Mouse (Mus musculus) intestine, postnatal 0 days (tissue): Measurements from ENCODE around the gene Pcp4. TPM values are rescaled to one million over a fixed set of nuclear protein-coding genes. Genes with fewer than 3 reads are reported as not detected.

Experiments used
- ATAC-seq: fragments of 200-750 bp; cut with Nextera tagmentation; 2 replicates; pipeline ENCODE4 v1.8.0; 2017; ENCODE audit warnings: mild to moderate bottlenecking, moderate TSS enrichment, moderate library complexity
- H3K27ac ChIP-seq: fragments of 300-500 bp; sonication (generic); 2 replicates; pipeline ENCODE4 v1.5.1; 2014; ENCODE audit warnings: mild to moderate bottlenecking, low read depth, low read length, moderate library complexity
- H3K27me3 ChIP-seq: fragments of 300-500 bp; sonication (generic); replicated peaks from 2 replicates; pipeline ENCODE4 v1.6.1; 2014; ENCODE audit warnings: low read length, mixed read lengths; ENCODE audit not compliant: control insufficient read depth, insufficient read depth
- H3K36me3 ChIP-seq: fragments of 300-500 bp; sonication (generic); 2 replicates; pipeline ENCODE4 v1.6.1; 2014; ENCODE audit warnings: mild to moderate bottlenecking, moderate library complexity; ENCODE audit not compliant: control insufficient read depth, insufficient read depth
- H3K4me1 ChIP-seq: fragments of 300-500 bp; sonication (generic); replicated peaks from 2 replicates; pipeline ENCODE4 v1.6.1; 2014; ENCODE audit warnings: antibody characterized with exemption, low read length, mixed read lengths; ENCODE audit not compliant: control insufficient read depth, insufficient read depth
- H3K4me2 ChIP-seq: fragments of 300-500 bp; sonication (generic); replicated peaks from 2 replicates; pipeline ENCODE4 v1.6.1; 2014; ENCODE audit warnings: low read depth, mild to moderate bottlenecking, moderate library complexity
- H3K4me3 ChIP-seq: fragments of 300-500 bp; sonication (generic); 2 replicates; pipeline ENCODE4 v1.5.1; 2014; ENCODE audit warnings: low read depth, low read length
- H3K9ac ChIP-seq: fragments of 300-500 bp; sonication (generic); 2 replicates; pipeline ENCODE4 v1.6.1; 2014; ENCODE audit warnings: mild to moderate bottlenecking, low read depth, low read length
- H3K9me3 ChIP-seq: fragments of 300-500 bp; sonication (generic); 2 replicates; pipeline ENCODE4 v1.6.1; 2016; ENCODE audit warnings: mixed run types; ENCODE audit not compliant: control insufficient read depth
- CTCF ChIP-seq: sonication (generic); IDR thresholded peaks from 2 replicates; pipeline ENCODE4 v1.5.1; 2016; ENCODE audit warnings: low read depth, mild to moderate bottlenecking, control low read depth, antibody characterized with exemption, moderate library complexity
- WGBS: fragments of 180-500 bp; shearing (Covaris S2); extraction: QIAGEN DNeasy Blood & Tissue Kit; methylation state at CpG from one replicate; pipeline ENCODE4 v1.1.7; 2014; 5-methylcytosine and 5-hydroxymethylcytosine counted together
- polyA plus RNA-seq: library from polyadenylated mRNA; unstranded; fragments of >200 nt; fragmentation: Nextera tagmentation; extraction: Ambion mirVana; gene quantifications from 2 replicates; pipeline ENCODE4 v1.2.1, GENCODE M21; 2015

The Pcp4 gene
- polyA plus RNA-seq, 1 experiment from 2014 or later = 80.8 TPM

GRCm38 (mm10) chr16:96563350-96564257 lies 96.2 kb downstream of the Pcp4 start:
- H3K4me2 ChIP-seq = no peak overlapping the region
- 56% methylated on average over 8 of the region's 8 CpGs for WGBS
- no peak overlapping the region for H3K9ac ChIP-seq
- H3K4me3 ChIP-seq = no peak overlapping the region
- no peak overlapping the region for H3K27ac ChIP-seq
- H3K36me3 ChIP-seq = no peaks in the 10 kb centered on the region
- ATAC-seq = no peak
- no peak for TF ChIP-seq CTCF
- no peaks in the 10 kb centered on the region for H3K4me1 ChIP-seq
- H3K9me3 ChIP-seq = no peaks in the 10 kb centered on the region
- H3K27me3 ChIP-seq = no peaks in the 10 kb centered on the region

GRCm38 (mm10) chr16:96567428-96567827 lies 100.0 kb downstream of the Pcp4 start:
- Histone ChIP-seq H3K27ac (no peak overlapping the region), H3K9me3 (no peaks in the 10 kb centered on the region), H3K4me1 (no peaks in the 10 kb centered on the region), H3K4me2 (no peak overlapping the region), H3K4me3 (no peak overlapping the region), H3K27me3 (no peaks in the 10 kb centered on the region), H3K36me3 (no peaks in the 10 kb centered on the region), H3K9ac (no peak overlapping the region)
- 48% methylated on average over 3 of the region's 3 CpGs for WGBS
- no peak for TF ChIP-seq CTCF
- ATAC-seq = no peak

Other genes with a start within 250 kb of the Pcp4 start
- gene B3galt5, start 231.8 kb upstream of the Pcp4 start, polyA plus RNA-seq = 0.41 and 0.46 TPM in 2 replicates
- 0.44 and 0.84 TPM in 2 replicates for gene Itgb2l, start 24.0 kb upstream of the Pcp4 start, polyA plus RNA-seq